8 mouse cellular contexts compared by ENCODE assay signal in the genomic region with DNA sequence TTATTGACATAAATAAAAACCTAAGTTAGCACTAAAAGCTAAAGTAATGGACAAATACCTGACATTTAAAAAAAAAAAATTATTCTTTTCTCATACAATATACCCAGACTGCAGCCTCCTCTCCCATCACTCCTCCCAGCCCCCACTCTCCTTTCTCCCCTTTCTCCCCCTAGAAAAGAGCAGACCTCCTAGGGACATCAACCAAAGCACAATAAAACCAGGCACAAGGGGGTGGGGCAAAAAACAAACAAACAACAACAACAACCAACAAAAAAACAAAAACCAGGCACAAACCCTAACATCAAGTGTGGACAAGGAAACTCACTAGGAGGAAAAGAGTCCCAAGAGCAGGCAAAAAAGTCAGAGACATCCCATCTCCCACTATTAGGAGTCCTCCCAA. TPM values are rescaled to one million over a fixed set of nuclear protein-coding genes. Genes with fewer than 3 reads are reported as not detected.
DNase-seq lines count a peak whose midpoint lies in the region; ATAC-seq lines count a peak whose summit lies in the region.

No protein-coding gene starts in this region.

- peaks cover 15% of the 10 kb centered on the region for H3K4me1 ChIP-seq in kidney, embryonic 16.5 days (ENCODE audit: insufficient read depth, low read length)
- H3K4me1 ChIP-seq in embryonic facial prominence, embryonic 13.5 days = peaks cover 8% of the 10 kb centered on the region
- H3K4me1 ChIP-seq in intestine, embryonic 16.5 days (ENCODE audit: control insufficient read depth, insufficient read depth, low read length) = peaks cover 6% of the 10 kb centered on the region; the same call in 1 of the 2 replicates
- peaks cover 16% of the 10 kb centered on the region for H3K4me1 ChIP-seq in neural tube, embryonic 15.5 days

- H3K4me2 ChIP-seq in kidney, embryonic 16.5 days (replicated peaks; ENCODE audit: low read depth, low read length) = peak overlapping the region; percentile 34
- H3K4me2 ChIP-seq in embryonic facial prominence, embryonic 13.5 days = peak overlapping the region; percentile 76
- H3K4me2 ChIP-seq in intestine, embryonic 16.5 days (ENCODE audit: low read depth, low read length) = 0 out of 2 replicates have a peak overlapping the region, but pooled peaks have one; percentile 32
- peak overlapping the region; percentile 75 for H3K4me2 ChIP-seq in neural tube, embryonic 15.5 days

- peaks cover 24% of the 10 kb centered on the region for H3K36me3 ChIP-seq in kidney, embryonic 16.5 days (ENCODE audit: insufficient read depth, low read length)
- peaks cover 27% of the 10 kb centered on the region for H3K36me3 ChIP-seq in embryonic facial prominence, embryonic 13.5 days
- peaks cover 8% of the 10 kb centered on the region; the same call in 1 of the 2 replicates for H3K36me3 ChIP-seq in intestine, embryonic 16.5 days (ENCODE audit: control insufficient read depth, insufficient read depth, low read length)
- H3K36me3 ChIP-seq in neural tube, embryonic 15.5 days = peaks cover 17% of the 10 kb centered on the region

- no peak for ATAC-seq in kidney, embryonic 16.5 days (ENCODE audit: low FRiP score, low TSS enrichment)
- ATAC-seq in embryonic facial prominence, embryonic 13.5 days (ENCODE audit: insufficient number of reproducible peaks, insufficient read depth, low FRiP score, low TSS enrichment, low read depth) = no peak
- ATAC-seq in intestine, embryonic 16.5 days = 0 out of 2 replicates have a peak, but pooled peaks have one; percentile 2
- ATAC-seq in neural tube, embryonic 15.5 days (ENCODE audit: low FRiP score) = peak; percentile 28

- DNase-seq in kidney, adult 18-20 months = no peak
- no peak for DNase-seq in urinary bladder, postnatal 14 days (ENCODE audit: low spot score)
- no peak for DNase-seq in urinary bladder, postnatal 4 days (ENCODE audit: low spot score in 2 of 2)
- DNase-seq in left cerebral cortex, postnatal 25 days (ENCODE audit: low spot score in 2 of 2) = no peak

- no peak overlapping the region for H3K27ac ChIP-seq in kidney, embryonic 16.5 days (ENCODE audit: low read length)
- H3K27ac ChIP-seq in embryonic facial prominence, embryonic 13.5 days = no peak overlapping the region
- H3K27ac ChIP-seq in intestine, embryonic 16.5 days (ENCODE audit: low read length) = no peak overlapping the region
- no peak overlapping the region; the same call in 1 of the 2 replicates for H3K27ac ChIP-seq in neural tube, embryonic 15.5 days (replicated peaks)

- peak overlapping the region; percentile 77; the same call in 1 of the 2 replicates for H3K4me3 ChIP-seq in kidney, embryonic 16.5 days (ENCODE audit: low read length)
- H3K4me3 ChIP-seq in embryonic facial prominence, embryonic 13.5 days = peak overlapping the region; percentile 86; the same call in 1 of the 2 replicates
- H3K4me3 ChIP-seq in intestine, embryonic 16.5 days (ENCODE audit: low read length) = peak overlapping the region; percentile 19; the same call in 1 of the 2 replicates
- H3K4me3 ChIP-seq in neural tube, embryonic 15.5 days (replicated peaks) = 0 out of 2 replicates have a peak overlapping the region, but pooled peaks have one; percentile 3

- no peaks in the 10 kb centered on the region for H3K9me3 ChIP-seq in kidney, embryonic 16.5 days (ENCODE audit: low read length)
- H3K9me3 ChIP-seq in embryonic facial prominence, embryonic 13.5 days = no peaks in the 10 kb centered on the region
- no peaks in the 10 kb centered on the region for H3K9me3 ChIP-seq in intestine, embryonic 16.5 days (ENCODE audit: control insufficient read depth, low read length)
- no peaks in the 10 kb centered on the region for H3K9me3 ChIP-seq in neural tube, embryonic 15.5 days (replicated peaks)

- intact Hi-C loops in left cerebral cortex, postnatal 25 days (cut with DNase I) = loop anchor here (1.0 to 5.0 kb wide), 7 partner anchors 59 to 329 kb away; partner anchors contain the start of genes Cavin3, Dnhd1, Smpd1 and Taf10

- H3K27me3 ChIP-seq in kidney, embryonic 16.5 days (ENCODE audit: insufficient read depth, low read length) = no peaks in the 10 kb centered on the region
- H3K27me3 ChIP-seq in embryonic facial prominence, embryonic 13.5 days = no peaks in the 10 kb centered on the region
- no peaks in the 10 kb centered on the region for H3K27me3 ChIP-seq in intestine, embryonic 16.5 days (replicated peaks; ENCODE audit: control insufficient read depth, insufficient read depth, low read length)
- no peaks in the 10 kb centered on the region for H3K27me3 ChIP-seq in neural tube, embryonic 15.5 days (replicated peaks)

- no peak overlapping the region for H3K9ac ChIP-seq in kidney, embryonic 16.5 days (replicated peaks; ENCODE audit: low read length)
- no peak overlapping the region for H3K9ac ChIP-seq in embryonic facial prominence, embryonic 13.5 days
- no peak overlapping the region for H3K9ac ChIP-seq in intestine, embryonic 16.5 days (ENCODE audit: low read depth, low read length)
- H3K9ac ChIP-seq in neural tube, embryonic 15.5 days (replicated peaks) = no peak overlapping the region

RNA-seq across cellular contexts. Expression of gene Mrpl17, which starts 0.6 kb away (rescaled TPM):
- 378 and 386 TPM in 2 replicates for polyA plus RNA-seq in kidney, embryonic 16.5 days (2015; fragmentation: Nextera tagmentation; extraction: Ambion mirVana)
- polyA plus RNA-seq in embryonic facial prominence, embryonic 13.5 days (2015; fragmentation: Nextera tagmentation; extraction: Ambion mirVana) = 321 and 381 TPM in 2 replicates
- polyA plus RNA-seq in intestine, embryonic 16.5 days (2015; fragmentation: Nextera tagmentation; extraction: Ambion mirVana) = 373 and 394 TPM in 2 replicates
- 189 and 232 TPM in 2 replicates for polyA plus RNA-seq in neural tube, embryonic 15.5 days (2015; fragmentation: Nextera tagmentation; extraction: Ambion mirVana)
- total RNA-seq in left cerebral cortex, postnatal 25 days (2021) = 100 to 1,000 TPM in 1 of 2 experiments, 10 to 100 TPM in 1; 98.3 to 105 TPM

RNA-seq across cellular contexts. Expression of gene Dchs1, which starts 24.1 kb away (rescaled TPM):
- 10.4 and 10.5 TPM in 2 replicates for polyA plus RNA-seq in kidney, embryonic 16.5 days (2015; fragmentation: Nextera tagmentation; extraction: Ambion mirVana)
- 21.0 and 21.5 TPM in 2 replicates for polyA plus RNA-seq in embryonic facial prominence, embryonic 13.5 days (2015; fragmentation: Nextera tagmentation; extraction: Ambion mirVana)
- polyA plus RNA-seq in intestine, embryonic 16.5 days (2015; fragmentation: Nextera tagmentation; extraction: Ambion mirVana) = 4.9 and 5.2 TPM in 2 replicates
- 10.0 and 10.8 TPM in 2 replicates for polyA plus RNA-seq in neural tube, embryonic 15.5 days (2015; fragmentation: Nextera tagmentation; extraction: Ambion mirVana)
- 10 to 100 TPM; 10.9 to 11.3 TPM for total RNA-seq in left cerebral cortex, postnatal 25 days (2021)

RNA-seq across cellular contexts. Expression of gene Tpp1, which starts 59.5 kb away (rescaled TPM):
- 120 and 123 TPM in 2 replicates for polyA plus RNA-seq in kidney, embryonic 16.5 days (2015; fragmentation: Nextera tagmentation; extraction: Ambion mirVana)
- 44.0 and 45.8 TPM in 2 replicates for polyA plus RNA-seq in embryonic facial prominence, embryonic 13.5 days (2015; fragmentation: Nextera tagmentation; extraction: Ambion mirVana)
- polyA plus RNA-seq in intestine, embryonic 16.5 days (2015; fragmentation: Nextera tagmentation; extraction: Ambion mirVana) = 152 and 191 TPM in 2 replicates
- polyA plus RNA-seq in neural tube, embryonic 15.5 days (2015; fragmentation: Nextera tagmentation; extraction: Ambion mirVana) = 41.4 and 50.2 TPM in 2 replicates
- total RNA-seq in left cerebral cortex, postnatal 25 days (2021) = 10 to 100 TPM; 54.2 to 60.3 TPM

Comparison
In these comparisons a context has a peak if more than half of its experiments do, and no peak if none do; other contexts are left out.
1. ATAC-seq: peak in intestine, embryonic 16.5 days (single experiment) and neural tube, embryonic 15.5 days (single experiment); none in kidney, embryonic 16.5 days (single experiment) and embryonic facial prominence, embryonic 13.5 days (single experiment).
2. H3K4me3 ChIP-seq: peak in every context shown above with its lines; median percentile 86 in embryonic facial prominence, embryonic 13.5 days; 77 in kidney, embryonic 16.5 days; 19 in intestine, embryonic 16.5 days; 3 in neural tube, embryonic 15.5 days.
3. Peak in every context shown above with its lines, with median percentiles within 50 percentile points of each other: H3K4me2 ChIP-seq.